In the genomic region with DNA sequence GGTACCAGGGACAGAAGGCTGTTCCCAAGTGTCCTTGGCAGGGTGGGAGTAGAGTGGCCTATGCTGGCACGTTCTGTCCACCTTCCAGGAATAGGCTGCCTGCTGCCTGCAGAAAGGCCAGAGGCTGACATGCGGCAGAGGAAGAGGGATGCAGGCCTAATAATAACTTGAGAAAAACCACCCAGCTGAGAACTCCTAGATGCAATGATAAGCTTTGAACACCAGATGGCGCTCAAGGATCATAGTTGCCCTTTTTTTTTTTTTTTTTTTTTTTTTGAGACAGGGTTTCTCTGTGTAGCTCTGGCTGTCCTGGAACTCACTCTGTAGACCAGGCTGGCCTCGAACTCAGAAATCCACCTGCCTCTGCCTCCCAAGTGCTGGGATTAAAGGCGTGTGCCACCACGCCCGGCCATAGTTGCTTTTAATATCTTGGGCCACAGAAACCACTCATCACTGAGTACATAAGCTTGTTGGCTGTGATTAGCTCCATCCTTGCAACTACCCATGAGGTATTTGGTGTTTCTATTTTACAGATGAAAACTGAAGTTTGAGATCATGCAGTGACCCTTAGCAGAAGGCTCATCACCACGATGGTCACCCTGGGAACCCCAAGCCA, we compare ENCODE assay signal across 9 mouse cellular contexts. TPM values are rescaled to one million over a fixed set of nuclear protein-coding genes. Genes with fewer than 3 reads are reported as not detected.
DNase-seq lines count a peak whose midpoint lies in the region; ATAC-seq and TF ChIP-seq lines count a peak whose summit lies in the region.
"Had no signal": no experiment of that assay in that cellular context is flagged by ENCODE, and none has a peak within 500 bp of the region (broad histone marks: within the 10 kb centered on the region; RNA-seq: fewer than 3 reads in every experiment).

No protein-coding gene starts in this region.

- intact Hi-C loops in left cerebral cortex, postnatal 4 days (cut with DNase I): loop anchor here (5.0 kb wide), 1 partner anchor 423 kb away; the partner anchor contains the start of gene Mok

- H3K4me1 ChIP-seq in bone marrow macrophage, adult 2 months (ENCODE audit: control insufficient read depth, insufficient read depth, low read length): peaks cover 12% of the 10 kb centered on the region
- H3K4me1 ChIP-seq in forebrain, embryonic 11.5 days (replicated peaks; ENCODE audit: control insufficient read depth, insufficient read depth, low read length): no peaks in the 10 kb centered on the region
- H3K4me1 ChIP-seq in midbrain, embryonic 15.5 days: 0 out of 2 replicates have a peak, but pooled peaks cover 2% of the 10 kb centered on the region

- TF ChIP-seq POLR2A in bone marrow macrophage, adult 2 months (IDR thresholded peaks at IDR 0.05; ENCODE audit: borderline replicate concordance, low read depth, low read length): no peak

- no peaks in the 10 kb centered on the region for H3K9me3 ChIP-seq in forebrain, embryonic 11.5 days (ENCODE audit: control insufficient read depth, low read length)
- H3K9me3 ChIP-seq in midbrain, embryonic 15.5 days: no peaks in the 10 kb centered on the region
- H3K9me3 ChIP-seq: heart, embryonic 13.5 days had no signal

- no peak for ATAC-seq in forebrain, embryonic 11.5 days (replicated peaks; ENCODE audit: low FRiP score)
- peak; percentile 54; the same call in 1 of the 2 replicates for ATAC-seq in midbrain, embryonic 15.5 days (replicated peaks)

- no peaks in the 10 kb centered on the region for H3K36me3 ChIP-seq in forebrain, embryonic 11.5 days (ENCODE audit: control insufficient read depth, insufficient read depth, low read length)
- H3K36me3 ChIP-seq in midbrain, embryonic 15.5 days (replicated peaks): no peaks in the 10 kb centered on the region
- H3K36me3 ChIP-seq: heart, embryonic 13.5 days had no signal

- WGBS in forebrain, embryonic 11.5 days: 35% methylated on average over 8 of the region's 8 CpGs
- 32% methylated on average over 8 of the region's 8 CpGs for WGBS in midbrain, embryonic 15.5 days

- H3K9ac ChIP-seq in forebrain, embryonic 11.5 days (ENCODE audit: low read length): no peak overlapping the region
- H3K9ac ChIP-seq in midbrain, embryonic 15.5 days: no peak overlapping the region
- H3K9ac ChIP-seq: heart, embryonic 13.5 days had no signal

- no peak overlapping the region for H3K4me3 ChIP-seq in bone marrow macrophage, adult 2 months (ENCODE audit: insufficient read depth, low read length)
- no peak overlapping the region for H3K4me3 ChIP-seq in forebrain, embryonic 11.5 days (ENCODE audit: low read depth, low read length)
- no peak overlapping the region for H3K4me3 ChIP-seq in midbrain, embryonic 15.5 days
- H3K4me3 ChIP-seq: heart, embryonic 13.5 days had no signal

- H3K27ac ChIP-seq in bone marrow macrophage, adult 2 months (ENCODE audit: insufficient read depth, low read depth, low read length): no peak overlapping the region
- no peak overlapping the region for H3K27ac ChIP-seq in forebrain, embryonic 11.5 days (ENCODE audit: low read depth, low read length)
- no peak overlapping the region for H3K27ac ChIP-seq in midbrain, embryonic 15.5 days
- H3K27ac ChIP-seq: heart, embryonic 13.5 days had no signal

- DNase-seq in spleen, postnatal 36 days (ENCODE audit: low spot score in 2 of 2): peak; percentile 20 to 46
- DNase-seq in spleen, adult 12 weeks (ENCODE audit: low spot score): no peak
- DNase-seq in forebrain, embryonic 11.5 days (ENCODE audit: low spot score): peak; percentile 69
- peak; percentile 87 for DNase-seq in induced T-regulatory cell, adult 2 months (ENCODE audit: low read depth)
- DNase-seq in left cerebral cortex, postnatal 4 days: peak; percentile 37
- no peak for DNase-seq in yolk sac, embryonic 10.5 days (ENCODE audit: low spot score)

- TF ChIP-seq CTCF in bone marrow macrophage, adult 2 months (IDR thresholded peaks at IDR 0.05; ENCODE audit: low read depth, low read length): peak; percentile 32; the same call in 1 of the 2 replicates

- no peaks in the 10 kb centered on the region for H3K27me3 ChIP-seq in forebrain, embryonic 11.5 days (ENCODE audit: control insufficient read depth, insufficient read depth, low read length)
- H3K27me3 ChIP-seq in midbrain, embryonic 15.5 days (replicated peaks): no peaks in the 10 kb centered on the region

- H3K4me2 ChIP-seq in forebrain, embryonic 11.5 days (ENCODE audit: low read depth, low read length, severe bottlenecking): no peak overlapping the region
- no peak overlapping the region for H3K4me2 ChIP-seq in midbrain, embryonic 15.5 days
- H3K4me2 ChIP-seq: heart, embryonic 13.5 days had no signal

RNA-seq across cellular contexts. Expression of gene Ppp2r5c, which starts 28.1 kb away (rescaled TPM):
- 138 and 153 TPM in 2 replicates for polyA plus RNA-seq in bone marrow macrophage, adult 2 months (2012; ENCODE audit: insufficient read depth, insufficient read length, missing spikeins)
- 163 TPM in 2 replicates for polyA plus RNA-seq in forebrain, embryonic 11.5 days (2014; fragmentation: Nextera tagmentation; extraction: Ambion mirVana)
- total RNA-seq in left cerebral cortex, postnatal 4 days (2021): 100 to 1,000 TPM; 201 to 210 TPM
- polyA plus RNA-seq in midbrain, embryonic 15.5 days (2015; fragmentation: Nextera tagmentation; extraction: Ambion mirVana): 142 and 149 TPM in 2 replicates

Comparison
In these comparisons a context has a peak if more than half of its experiments do, and no peak if none do; other contexts are left out.
1. DNase-seq: peak in spleen, postnatal 36 days (2 of 2), forebrain, embryonic 11.5 days (single experiment), induced T-regulatory cell, adult 2 months (single experiment) and left cerebral cortex, postnatal 4 days (single experiment); none in spleen, adult 12 weeks (single experiment) and yolk sac, embryonic 10.5 days (single experiment).